Mouse (Mus musculus): Measurements from ENCODE around the gene Wdr31.

Wdr31 gene

DNA sequence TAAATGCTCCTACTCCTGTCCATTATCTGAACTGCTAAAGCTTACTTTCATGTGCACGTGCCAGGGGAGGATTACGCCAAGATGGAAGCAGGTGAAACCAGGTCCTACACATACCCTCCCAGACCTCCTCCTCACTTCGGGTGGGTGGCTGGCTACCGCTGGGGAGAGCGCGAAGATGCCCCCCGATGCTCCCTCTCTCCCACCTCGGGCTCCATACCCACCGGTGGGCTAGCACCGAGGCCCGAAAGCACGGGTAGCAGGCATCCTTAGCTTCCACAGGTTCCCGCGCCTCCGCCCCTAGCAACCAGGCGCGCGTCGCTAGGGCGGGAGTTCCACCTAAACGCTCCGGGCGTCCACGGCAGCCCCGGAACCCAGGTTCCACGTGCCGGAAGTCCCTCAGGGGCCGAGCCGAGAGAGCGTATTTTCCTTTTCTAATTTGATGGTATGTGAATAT is at the start of gene Wdr31:
Gene Wdr31 (minus strand): TSS at position 299 of the 454 bp plus-strand sequence.
- DNase-seq (ENCODE audit: low spot score in 2 of 2) = peak; percentile 49 to 79

DNA sequence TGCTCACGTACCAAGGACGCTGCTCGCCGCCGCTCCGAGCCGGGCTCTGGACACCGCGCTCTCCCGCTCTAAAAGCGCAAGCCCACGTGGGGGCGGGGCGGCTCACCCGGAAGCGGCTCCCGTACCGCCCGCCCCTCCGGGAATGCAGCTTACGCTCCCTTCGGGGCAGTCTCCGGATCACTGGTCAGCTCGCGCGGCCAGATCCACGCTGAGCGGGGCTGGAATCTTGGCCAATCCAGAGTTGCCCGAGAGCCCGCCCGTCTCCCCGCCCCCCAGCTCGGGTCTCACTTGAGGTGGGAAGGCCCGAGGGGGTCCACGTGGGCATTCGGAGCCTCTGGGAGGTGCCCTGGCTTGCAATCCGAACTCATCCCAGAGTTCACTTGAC is 49.1 kb upstream of the Wdr31 start, which contains the start of gene Alad:
Gene Alad (minus strand): TSS at position 70 of the 385 bp plus-strand sequence.
- DNase-seq (ENCODE audit: low spot score in 2 of 2) = peak; percentile 83 to 86

DNA sequence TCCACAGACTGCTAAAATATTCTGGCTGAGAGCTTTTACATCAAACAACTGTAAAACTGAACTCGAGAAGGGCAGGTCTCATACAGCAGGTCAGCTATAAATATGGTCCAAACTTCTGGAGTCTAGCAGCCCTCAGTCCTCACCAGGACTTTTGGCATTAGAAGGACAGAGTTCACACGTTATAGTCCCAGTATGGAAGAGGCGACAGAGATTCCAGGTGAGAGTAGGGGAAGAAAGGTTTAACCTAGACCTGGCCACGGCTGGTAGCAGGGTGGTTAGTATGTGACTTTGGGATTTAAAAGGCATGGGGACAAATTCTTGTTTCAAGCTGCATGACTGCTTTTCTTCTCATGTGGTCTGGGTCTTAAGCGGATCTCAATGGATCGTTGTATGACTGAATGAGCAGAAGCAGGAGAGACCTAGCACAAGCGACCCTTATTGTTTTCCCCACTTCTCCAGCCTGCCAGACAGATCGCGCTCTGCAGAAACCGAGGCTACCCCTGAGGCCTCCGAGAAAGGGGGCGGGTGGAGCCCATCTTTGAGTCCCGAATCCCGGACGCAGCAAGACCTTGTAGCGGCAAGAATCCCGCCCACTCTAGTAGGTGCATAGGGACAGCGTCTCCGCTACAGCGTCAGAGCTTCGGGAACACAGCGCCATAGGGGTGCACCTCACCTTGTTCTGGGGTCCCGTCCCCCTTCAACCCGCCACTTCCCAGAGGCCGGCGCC is 48.6 kb upstream of the Wdr31 start:
- no peak for DNase-seq (ENCODE audit: low spot score in 2 of 2)

DNA sequence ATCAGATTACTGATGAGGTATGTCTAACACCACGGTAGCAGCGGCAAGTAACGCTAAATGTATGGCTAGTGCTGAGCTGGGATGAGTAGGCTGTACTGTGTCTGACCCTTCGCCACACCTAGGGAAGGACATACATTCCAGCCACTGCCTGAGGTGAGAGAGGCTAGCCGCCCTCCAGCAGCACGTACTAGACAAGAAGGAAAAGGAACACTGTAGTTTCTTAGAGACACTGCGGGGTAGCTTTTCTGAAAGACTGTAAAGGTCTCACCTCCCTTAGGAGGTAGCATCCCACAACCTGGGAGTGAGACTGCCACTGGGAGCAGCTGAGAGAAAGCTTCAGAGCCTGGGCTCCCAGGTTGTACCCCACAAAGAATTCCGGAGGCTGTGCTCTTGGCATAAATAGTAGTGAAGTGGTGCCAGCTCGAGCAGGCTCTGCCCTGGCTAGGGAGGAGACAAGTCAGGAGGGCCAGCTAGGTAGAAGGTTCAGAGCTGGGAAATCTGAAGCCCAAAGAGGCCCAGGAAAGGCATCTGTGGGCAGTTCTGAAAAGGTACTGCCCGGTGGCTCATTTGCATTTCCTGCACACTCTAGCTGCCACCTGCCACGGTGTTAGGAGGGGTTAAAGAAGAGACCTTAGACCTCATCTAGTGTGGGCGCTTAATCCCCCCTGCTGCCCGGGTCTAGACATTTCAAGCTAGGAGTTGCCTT is 47.9 kb upstream of the Wdr31 start:
- DNase-seq (ENCODE audit: low spot score in 2 of 2) = peak in 1 of 2 experiments; percentile 45

DNA sequence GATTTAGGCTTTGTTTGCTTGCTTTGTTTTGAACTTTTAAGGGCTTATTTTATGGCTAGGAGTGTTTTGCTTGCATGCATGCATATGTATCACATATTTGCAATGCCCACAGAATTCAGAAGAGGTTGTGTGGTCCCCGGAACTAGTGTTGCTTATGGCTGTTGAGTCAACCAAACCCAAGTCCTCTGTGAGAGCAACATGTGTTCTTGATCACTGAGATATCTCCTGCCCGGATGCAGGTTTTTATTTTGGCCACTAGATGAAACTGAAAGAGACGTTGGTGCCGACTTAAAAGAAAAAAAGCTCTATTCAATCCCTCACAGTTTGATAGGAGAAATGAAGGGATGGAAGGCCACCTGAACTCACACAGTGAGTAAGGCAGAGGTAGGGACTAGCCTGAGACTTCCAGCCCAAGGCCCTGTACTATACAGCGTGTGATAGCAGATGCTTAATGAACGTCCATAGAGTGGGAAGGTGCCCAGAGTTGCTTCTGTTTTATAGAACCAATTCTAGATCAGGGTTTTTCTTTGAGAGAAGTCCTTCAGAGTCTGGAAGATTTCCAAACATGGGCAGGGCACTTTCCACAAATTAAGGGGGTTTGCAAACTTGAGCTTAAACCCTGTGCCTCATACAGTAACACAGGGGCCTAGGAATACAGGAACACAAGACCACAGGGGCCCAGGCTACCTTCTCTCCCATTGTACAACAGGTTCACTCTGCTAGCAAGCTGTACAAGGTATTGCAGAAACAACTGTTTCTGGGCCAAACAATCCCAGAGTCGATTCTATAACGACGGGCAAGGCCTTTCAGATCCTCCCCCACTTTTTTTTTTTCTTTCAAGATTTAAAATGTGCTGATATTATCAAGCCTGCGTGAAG is 47.1 kb upstream of the Wdr31 start:
- no peak for DNase-seq (ENCODE audit: low spot score in 2 of 2)

DNA sequence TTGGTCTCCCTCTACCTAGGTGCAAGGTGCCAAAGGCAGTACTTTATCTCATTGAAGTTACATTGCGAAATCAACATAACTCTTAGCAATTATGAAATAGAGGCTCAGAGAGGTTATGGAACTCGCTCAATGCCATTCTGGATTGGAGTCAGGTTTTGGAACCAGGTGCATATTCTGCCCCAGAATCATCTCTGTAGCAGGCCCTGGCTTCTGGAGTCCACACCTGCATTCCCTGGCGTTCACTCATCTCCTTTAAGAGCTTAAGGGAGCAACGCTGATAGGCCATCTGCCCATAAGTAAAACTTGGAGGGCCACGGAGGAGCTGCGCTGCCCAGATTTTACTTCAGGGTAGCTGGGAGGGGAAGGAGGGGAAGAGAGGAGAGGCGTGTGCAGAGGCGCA is 46.4 kb upstream of the Wdr31 start:
- DNase-seq (ENCODE audit: low spot score in 2 of 2) = no peak

DNA sequence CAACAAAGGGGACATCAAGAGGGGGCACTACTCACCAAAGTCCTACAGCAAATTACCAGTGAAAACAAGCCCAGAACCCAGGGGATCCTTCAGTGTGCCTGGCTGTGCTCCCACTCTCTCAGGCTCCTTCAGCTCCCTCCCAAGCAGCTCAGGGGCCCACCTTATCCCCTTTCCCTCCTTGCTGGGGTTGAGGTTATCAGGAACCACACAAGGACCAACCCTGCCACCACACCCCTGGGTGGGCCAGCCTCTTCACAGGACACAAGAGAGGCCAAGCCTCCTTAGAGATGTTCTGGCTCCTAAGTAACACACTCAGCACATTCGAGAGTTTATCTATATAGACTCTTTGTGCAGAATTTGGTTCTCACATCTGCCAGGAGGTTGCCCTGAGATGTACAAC is 45.9 kb upstream of the Wdr31 start:
- DNase-seq (ENCODE audit: low spot score in 2 of 2) = no peak

DNA sequence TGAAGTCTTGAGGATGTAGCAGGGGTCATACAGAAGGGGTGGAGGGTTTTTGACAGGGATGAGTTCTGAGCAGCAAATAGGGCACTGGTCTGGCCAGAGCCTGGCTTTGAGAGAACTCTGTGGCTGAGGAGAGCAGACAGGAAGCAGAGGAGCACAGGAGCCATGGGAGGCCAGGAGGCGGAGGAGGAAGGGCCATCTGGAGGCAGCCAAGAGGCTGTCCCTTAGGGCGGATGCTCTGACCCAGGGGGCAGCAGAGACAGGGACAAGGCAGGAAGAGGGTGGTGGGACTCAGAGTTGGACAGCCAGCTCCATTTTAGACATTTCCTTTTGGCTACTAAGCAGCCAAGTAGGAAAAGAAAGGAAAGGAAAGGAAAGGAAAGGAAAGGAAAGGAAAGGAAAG is 45.4 kb upstream of the Wdr31 start:
- DNase-seq (ENCODE audit: low spot score in 2 of 2) = no peak

DNA sequence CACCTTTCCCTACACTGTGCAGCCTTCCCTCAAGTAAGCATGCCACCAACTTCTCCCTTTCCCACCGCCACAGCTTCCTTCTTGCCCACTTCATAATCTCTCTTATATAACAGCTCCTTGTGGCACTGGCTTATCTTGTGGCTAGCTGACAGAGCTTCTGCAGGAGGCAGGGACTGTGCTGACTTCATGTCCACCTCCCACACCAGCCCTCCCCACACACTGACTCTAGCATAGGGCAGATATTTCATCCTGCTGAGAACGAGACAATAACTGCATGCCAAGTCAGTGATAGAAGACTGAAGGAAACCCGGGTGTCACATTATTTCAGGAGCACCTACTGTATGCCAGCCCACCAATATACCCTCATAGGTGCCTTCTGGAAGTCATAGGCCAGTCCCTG is 44.8 kb upstream of the Wdr31 start:
- DNase-seq (ENCODE audit: low spot score in 2 of 2) = no peak

DNA sequence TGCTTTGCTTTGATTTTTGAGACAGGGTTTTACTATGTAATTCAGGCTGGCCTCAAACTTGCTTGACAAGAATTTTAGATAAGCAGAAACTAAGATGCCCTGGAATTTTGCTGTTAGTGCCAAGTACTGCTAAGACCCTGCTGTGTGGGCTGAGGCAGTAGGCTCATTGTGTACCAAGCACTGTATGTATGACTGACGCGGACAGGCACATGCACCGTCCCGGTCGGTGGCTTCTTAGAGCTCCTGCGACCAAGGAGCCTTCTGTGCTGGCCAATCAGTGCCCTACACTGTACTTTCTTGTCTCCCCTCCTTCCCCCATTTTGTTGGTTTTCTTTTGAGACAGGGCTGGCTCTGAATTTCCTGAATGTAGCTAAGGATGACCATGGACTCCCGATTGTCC is 44.3 kb upstream of the Wdr31 start:
- DNase-seq (ENCODE audit: low spot score in 2 of 2) = no peak

DNA sequence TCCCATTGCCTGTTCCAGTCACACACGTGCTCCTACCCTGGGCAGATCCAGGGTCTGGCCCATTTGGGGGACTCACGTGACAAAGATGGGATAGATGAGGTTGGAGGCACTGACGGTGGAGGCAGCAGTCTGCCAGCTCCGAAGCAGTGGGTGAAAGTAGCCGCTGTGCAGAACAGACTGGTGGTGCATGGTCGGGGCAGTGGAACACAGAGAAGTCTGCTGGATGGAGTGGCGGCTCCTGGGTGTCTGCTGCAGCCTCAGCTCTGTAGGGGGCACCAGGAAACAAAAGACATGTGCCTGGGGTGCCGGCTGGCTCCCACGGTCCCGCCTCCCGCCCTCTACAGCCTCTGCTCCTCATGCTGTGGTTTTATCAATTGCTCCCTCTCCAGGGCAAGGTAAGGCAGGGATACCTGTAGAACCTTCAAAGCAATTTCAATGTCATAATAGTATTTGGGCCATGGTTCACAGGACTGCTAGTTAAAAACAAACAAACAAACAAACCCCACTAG is 43.4 kb upstream of the Wdr31 start:
- no peak for DNase-seq (ENCODE audit: low spot score in 2 of 2)

DNA sequence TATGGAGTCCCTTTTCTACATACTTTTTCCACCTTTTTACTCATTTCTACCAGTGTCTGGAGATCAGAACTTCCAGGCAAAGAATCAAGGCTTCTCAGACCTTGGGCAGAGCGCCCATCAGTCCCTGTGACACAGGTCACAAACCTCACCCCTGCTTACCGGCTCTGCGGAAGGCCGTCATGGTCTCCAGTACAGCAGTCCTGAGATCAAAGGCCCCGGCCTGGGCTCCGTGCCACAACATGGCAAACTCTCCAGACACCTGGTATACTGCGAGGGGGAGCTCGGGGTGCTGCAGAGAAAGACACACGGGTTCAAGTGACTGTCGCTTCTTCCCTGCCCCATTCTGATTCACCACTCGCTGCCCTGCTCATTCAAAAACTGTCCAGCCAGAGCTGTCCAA is 39.2 kb upstream of the Wdr31 start:
- DNase-seq (ENCODE audit: low spot score in 2 of 2) = no peak

DNA sequence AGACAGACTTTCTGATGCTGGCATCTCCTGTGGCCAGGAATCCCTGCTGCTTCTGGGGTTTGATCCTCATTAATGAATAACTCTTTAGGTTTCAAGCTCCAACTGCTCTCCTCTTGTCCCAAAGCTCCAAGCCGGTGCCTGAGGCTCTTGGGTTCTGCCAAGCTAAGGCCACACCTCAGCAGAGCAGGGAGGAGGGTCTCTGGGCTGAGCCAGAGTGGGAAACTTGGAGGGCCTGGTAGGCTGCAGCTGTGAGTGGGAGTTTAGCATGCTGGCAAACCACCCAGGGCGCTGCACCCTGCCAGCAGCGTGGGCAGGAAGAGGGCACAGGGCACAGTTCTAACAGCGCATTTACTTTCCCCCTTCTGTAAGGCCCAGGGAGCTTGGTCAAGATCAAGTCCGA is 38.1 kb upstream of the Wdr31 start:
- no peak for DNase-seq (ENCODE audit: low spot score in 2 of 2)

DNA sequence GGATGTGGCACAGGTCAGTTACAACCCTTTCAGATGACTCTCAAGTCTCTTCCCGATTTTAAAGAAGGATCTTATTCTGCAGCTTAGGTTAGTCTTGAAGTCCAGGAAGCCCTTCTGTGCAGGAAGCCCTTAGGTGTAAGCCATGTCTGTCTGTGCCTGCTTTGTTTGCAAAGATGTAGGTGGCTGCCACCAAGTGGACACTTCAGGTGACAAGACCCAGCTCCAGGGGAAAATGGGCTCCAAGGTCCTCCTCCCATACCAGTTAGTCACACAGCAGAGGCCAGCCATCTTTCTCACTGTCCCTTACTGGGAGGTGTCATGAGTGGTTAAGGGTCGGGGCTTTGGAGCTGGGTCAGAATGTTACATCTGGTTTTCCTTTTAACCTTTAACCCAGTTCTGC is 36.1 kb upstream of the Wdr31 start:
- DNase-seq (ENCODE audit: low spot score in 2 of 2) = no peak

DNA sequence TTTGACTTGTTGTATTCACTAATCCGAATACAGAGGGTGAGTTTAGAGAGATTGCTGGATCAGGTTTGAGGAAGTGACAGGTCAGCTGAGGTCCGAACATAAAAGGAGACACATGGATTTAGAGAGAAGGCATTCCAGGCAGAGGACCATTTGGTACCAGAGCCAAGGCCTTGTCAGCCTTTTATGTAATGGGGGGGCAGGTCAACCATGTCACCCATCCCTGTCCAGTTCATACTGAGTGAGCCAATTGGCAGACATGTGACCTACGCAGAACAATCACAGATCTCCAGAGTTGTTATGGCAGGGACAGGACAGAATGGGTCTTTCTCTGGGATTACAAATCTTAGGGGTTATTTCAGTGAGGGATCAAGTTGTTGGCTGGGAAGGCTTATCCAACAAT is 35.3 kb upstream of the Wdr31 start:
- DNase-seq (ENCODE audit: low spot score in 2 of 2) = no peak

DNA sequence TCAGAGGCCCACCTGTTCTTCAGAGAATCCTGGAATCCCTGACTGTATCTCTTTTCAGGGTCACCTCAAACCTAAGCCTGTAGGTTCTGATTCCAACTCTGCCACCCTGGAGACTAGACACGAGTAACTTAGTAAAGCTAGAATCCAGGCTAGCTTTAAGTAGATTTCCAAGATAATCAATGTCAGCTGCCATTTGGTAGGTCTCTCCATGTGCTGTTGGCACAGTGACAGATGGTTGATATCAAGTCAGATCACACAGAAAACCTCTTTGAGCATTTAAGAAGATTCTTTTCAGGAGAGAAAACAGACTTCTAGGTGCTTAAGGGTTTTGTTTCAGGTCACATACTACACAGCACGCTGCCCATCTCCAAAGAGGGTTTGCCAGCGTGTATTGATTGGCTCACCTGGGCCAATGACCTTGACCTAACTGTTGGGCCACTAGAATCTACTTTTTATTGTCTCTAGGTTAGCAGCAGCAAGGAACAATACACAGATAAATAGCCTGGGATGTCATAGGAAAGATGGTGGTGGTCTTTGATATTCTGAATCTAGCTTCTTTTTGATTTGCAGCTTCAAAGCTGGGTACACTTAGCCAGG is 32.8 kb upstream of the Wdr31 start, which contains the start of gene Hdhd3:
Gene Hdhd3 (minus strand): TSS at position 94 of the 597 bp plus-strand sequence.
- DNase-seq (ENCODE audit: low spot score in 2 of 2) = no peak

DNA sequence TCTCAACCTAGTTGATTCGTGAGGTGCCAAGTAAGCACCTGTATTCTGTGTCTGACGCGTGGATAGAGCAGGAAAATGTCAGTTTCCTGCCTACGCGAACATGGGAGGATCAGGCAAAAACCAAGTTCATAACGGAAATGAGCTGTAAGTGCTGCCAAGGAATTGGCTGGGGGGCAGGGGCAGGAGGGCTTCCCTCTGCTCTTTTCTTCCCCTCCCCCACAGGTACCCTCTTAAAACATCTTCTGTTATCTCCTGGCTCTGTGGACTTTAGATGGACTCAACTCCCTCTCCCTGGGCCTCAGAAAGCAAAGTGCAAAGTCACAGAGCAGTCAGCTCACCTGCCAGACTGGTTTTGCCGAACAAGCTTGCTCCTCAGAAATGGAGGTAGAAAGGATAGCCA is 32.3 kb upstream of the Wdr31 start:
- DNase-seq (ENCODE audit: low spot score in 2 of 2) = no peak

DNA sequence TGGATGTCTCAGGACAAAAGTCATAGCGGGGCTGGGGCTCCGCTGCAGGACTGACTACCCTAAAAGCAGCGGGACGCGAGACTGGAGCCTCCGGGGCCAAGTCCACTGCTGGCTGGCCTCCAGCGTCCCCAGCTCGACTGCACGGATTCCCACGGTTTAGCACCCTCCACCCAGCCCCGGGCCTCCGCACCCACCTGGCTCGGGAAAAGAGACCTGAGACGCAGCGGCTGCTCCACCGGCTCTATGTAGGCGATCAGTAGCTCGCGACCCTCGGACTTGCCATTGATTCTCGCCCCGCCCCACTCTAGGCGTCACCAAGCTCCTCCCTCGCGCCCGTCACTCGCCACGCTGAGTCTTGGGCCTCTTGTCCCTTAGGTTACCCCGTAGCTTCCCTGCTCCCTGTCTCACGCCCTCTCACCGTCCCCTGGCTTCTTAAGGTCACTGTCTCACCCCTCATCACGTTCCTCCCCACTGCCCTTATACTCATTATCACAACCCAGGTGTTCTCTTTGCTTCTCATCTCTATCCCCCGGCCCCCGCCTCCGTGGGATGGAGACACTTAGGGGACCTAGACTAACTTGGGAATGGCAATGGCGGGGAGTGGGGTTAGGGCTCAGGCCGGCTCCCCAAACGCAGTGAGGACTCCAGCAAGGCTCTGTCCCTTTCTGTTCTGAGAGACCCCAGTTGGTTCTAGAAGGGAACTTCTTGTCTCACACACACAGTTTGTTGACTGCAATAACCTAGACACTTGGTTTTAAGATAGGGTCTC is 31.5 kb upstream of the Wdr31 start:
- DNase-seq (ENCODE audit: low spot score in 2 of 2) = peak; percentile 82 to 94

DNA sequence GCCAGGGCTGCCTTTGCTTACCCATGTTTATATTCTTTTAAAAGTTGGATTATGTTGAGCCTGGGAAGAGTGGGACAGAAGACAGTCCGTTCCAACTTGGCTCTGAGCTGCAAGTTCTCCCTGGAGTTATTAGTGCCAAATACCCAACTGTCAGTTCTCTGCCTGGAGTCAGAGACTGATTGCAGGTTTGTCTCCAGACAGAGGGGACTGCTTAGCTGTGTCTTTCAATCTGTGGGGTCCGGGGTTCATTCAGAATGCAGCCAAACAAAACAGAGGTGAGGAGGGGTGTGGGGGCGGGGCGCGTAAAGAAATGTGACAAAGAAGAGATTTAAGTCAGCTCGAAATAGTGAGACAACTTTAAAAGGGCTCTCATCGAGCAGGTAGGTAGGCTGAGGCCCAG is 30.8 kb upstream of the Wdr31 start:
- no peak for DNase-seq (ENCODE audit: low spot score in 2 of 2)

DNA sequence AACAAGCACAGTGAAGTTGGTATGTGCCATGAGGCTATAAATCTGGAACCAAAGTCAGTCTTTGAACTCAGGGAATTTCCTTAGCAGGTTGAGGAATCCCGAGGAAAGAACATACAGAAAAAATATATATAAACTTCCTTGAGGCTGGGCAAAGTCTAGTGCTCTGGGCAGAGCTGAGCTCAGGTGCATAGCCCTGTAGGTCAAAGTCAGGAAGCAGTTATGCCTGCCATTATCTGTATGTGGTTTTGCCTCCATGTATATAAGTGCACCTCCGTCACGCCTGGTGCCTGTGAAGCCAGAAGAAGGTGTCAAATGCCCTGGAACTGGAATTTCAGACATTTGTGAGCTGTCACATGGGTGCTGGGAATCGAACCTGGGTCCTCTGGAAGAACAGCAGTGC is 30.1 kb upstream of the Wdr31 start:
- no peak for DNase-seq (ENCODE audit: low spot score in 2 of 2)

DNA sequence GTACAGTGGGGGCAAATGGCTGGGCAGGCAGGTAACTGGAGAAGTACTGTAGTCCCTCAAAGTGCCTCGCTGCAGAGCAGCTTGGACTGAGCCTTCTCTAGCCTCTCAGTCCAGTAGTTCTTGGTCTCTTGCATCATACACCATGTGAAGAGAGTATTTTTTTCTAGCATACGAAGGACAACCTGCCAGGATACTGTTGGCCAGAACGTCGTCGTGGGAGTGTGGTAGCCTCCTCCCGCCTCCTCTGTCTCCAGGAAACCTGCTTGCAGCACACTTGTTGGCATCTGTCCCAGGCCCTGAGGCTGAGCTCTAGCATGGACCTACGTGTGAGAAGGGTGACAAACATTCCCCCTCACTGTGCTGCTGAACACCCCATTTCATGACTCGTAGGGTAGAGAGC is 26.1 kb upstream of the Wdr31 start:
- DNase-seq (ENCODE audit: low spot score in 2 of 2) = no peak
